Mouse (Mus musculus): ENCODE results near the gene Rdh7.

- TF ChIP-seq CTCF (IDR thresholded peaks at IDR 0.05; ENCODE audit: borderline replicate concordance, insufficient read depth, low read depth, low read length) (no peak), POLR2A (IDR thresholded peaks at IDR 0.05; ENCODE audit: borderline replicate concordance, insufficient read depth, low read length) (no peak)
These were observed 47.8 kb downstream of the Rdh7 start for GRCm38 (mm10) chr10:127840776-127841175.

Data from cerebellum, adult 2 months (tissue).